Mouse (Mus musculus): ENCODE measurements at regions not wholly inside any gene's neighbourhood (a gene's known extent, or its start where the extent isn't known, plus 50 kb on each side); places are given as distances from the start of the nearest gene placed in this dataset.

DNA sequence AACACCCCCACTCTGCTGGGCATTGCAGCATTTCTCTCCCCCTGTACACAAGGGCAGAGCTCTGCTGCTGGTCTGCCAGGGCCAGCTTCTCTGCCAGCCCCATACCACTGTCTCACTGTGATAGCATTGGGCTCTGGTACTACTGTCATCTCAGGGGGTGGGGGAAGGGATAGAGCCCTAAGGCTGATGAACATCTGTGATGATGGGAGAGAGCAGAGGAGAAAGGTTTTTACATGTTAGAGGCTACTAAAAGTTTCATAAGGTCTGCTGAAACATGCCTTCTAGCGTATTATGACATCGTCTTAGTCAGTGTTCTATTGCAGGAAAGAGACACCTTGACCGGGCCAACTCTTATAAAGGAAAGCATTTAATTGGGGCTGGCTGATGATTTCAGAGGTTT, 176.4 kb upstream of the Gjb5 start:
- TF ChIP-seq CTCF (IDR thresholded peaks at IDR 0.05; ENCODE audit: low read depth) (no peak), EP300 (IDR thresholded peaks at IDR 0.05; ENCODE audit: low read depth) (no peak)
